Mouse (Mus musculus): ENCODE measurements around the gene Stard7. TPM values are rescaled to one million over a fixed set of nuclear protein-coding genes. Genes with fewer than 3 reads are reported as not detected.

The Stard7 gene
- polyA plus RNA-seq, 1 experiment from 2014 or later = 94.5 TPM

DNA sequence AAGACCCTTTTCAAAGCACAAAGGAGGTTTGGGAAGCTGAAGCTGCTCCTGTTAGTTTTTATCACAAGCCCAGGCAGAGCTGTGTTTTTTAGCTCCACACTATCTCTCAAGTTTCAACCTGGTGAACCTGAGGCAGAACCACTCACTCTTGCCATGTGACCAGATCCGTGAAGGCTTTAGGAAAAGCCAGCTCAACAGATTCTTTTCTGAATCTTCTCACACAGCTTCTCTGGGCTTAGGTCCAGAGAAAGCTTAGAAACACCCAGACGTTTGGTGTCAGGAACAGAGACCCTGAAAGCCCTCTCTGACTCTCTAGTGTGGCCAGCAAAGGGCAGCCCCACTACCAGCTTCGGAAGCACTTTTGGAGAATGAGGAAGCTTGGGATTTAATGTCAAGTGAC, 18.6 kb upstream of the Stard7 start:
- H3K9ac ChIP-seq (ENCODE audit: low read length) = no peak overlapping the region
- H3K27ac ChIP-seq (ENCODE audit: low read depth) = no peak overlapping the region
- H3K4me1 ChIP-seq (replicated peaks; ENCODE audit: control insufficient read depth, insufficient read depth, low read length) = peaks cover 15% of the 10 kb centered on the region
- no peak overlapping the region for H3K4me3 ChIP-seq (ENCODE audit: low read depth, low read length)
- 79% methylated on average over 3 of the region's 3 CpGs for WGBS
- H3K27me3 ChIP-seq (replicated peaks; ENCODE audit: control insufficient read depth, insufficient read depth, low read length) = no peaks in the 10 kb centered on the region
- H3K9me3 ChIP-seq (ENCODE audit: control insufficient read depth, low read length) = no peaks in the 10 kb centered on the region
- H3K4me2 ChIP-seq (ENCODE audit: low read length) = no peak overlapping the region
- ATAC-seq (replicated peaks; ENCODE audit: low FRiP score, low TSS enrichment, low read depth) = no peak
- DNase-seq (ENCODE audit: low spot score) = no peak
- peaks cover 17% of the 10 kb centered on the region for H3K36me3 ChIP-seq (ENCODE audit: control insufficient read depth, insufficient read depth, low read length)

GRCm38 (mm10) chr2:127251880-127252527, 18.0 kb upstream of the Stard7 start:
- WGBS = 64% methylated on average over 3 of the region's 3 CpGs

DNA sequence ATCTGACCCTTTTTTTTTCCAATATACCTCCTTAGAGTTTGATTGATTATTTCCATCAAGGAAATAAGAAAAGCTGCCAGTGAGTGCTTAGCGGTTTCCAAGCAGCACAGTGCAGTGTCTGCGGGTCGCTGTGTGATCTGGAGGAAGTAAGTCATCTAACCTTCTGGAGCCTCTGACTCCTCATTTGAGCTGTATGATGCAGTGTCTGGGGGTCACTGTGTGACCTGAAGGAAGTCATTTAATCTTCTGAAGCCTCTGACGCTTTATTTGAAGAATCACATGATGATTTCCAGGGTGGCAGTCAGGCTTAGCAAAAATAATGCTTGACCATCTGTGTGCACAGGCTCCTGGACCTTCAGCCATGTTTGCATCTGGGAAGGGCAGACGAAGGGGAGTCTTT, 17.2 kb upstream of the Stard7 start:
- no peak overlapping the region for H3K27ac ChIP-seq (ENCODE audit: low read depth)
- 67% methylated on average over 5 of the region's 5 CpGs for WGBS
- no peaks in the 10 kb centered on the region for H3K9me3 ChIP-seq (ENCODE audit: control insufficient read depth, low read length)
- H3K36me3 ChIP-seq (ENCODE audit: control insufficient read depth, insufficient read depth, low read length) = peaks cover 30% of the 10 kb centered on the region
- peaks cover 9% of the 10 kb centered on the region for H3K4me1 ChIP-seq (replicated peaks; ENCODE audit: control insufficient read depth, insufficient read depth, low read length)
- no peak overlapping the region for H3K9ac ChIP-seq (ENCODE audit: low read length)
- DNase-seq (ENCODE audit: low spot score) (no peak), ATAC-seq (replicated peaks; ENCODE audit: low FRiP score, low TSS enrichment, low read depth) (no peak)
- H3K4me2 ChIP-seq (ENCODE audit: low read length) = no peak overlapping the region
- no peak overlapping the region for H3K4me3 ChIP-seq (ENCODE audit: low read depth, low read length)
- no peaks in the 10 kb centered on the region for H3K27me3 ChIP-seq (replicated peaks; ENCODE audit: control insufficient read depth, insufficient read depth, low read length)

More at GRCm38 (mm10) chr2:127251880-127252527, 18.0 kb upstream of the Stard7 start:
- Histone ChIP-seq H3K9me3 (ENCODE audit: control insufficient read depth, low read length) (no peaks in the 10 kb centered on the region), H3K4me2 (ENCODE audit: low read length) (no peak overlapping the region), H3K4me1 (replicated peaks; ENCODE audit: control insufficient read depth, insufficient read depth, low read length) (peaks cover 10% of the 10 kb centered on the region), H3K27me3 (replicated peaks; ENCODE audit: control insufficient read depth, insufficient read depth, low read length) (no peaks in the 10 kb centered on the region), H3K36me3 (ENCODE audit: control insufficient read depth, insufficient read depth, low read length) (peaks cover 22% of the 10 kb centered on the region), H3K4me3 (ENCODE audit: low read depth, low read length) (no peak overlapping the region), H3K27ac (ENCODE audit: low read depth) (no peak overlapping the region), H3K9ac (ENCODE audit: low read length) (no peak overlapping the region)
- ATAC-seq (replicated peaks; ENCODE audit: low FRiP score, low TSS enrichment, low read depth) (no peak), DNase-seq (ENCODE audit: low spot score) (no peak)

DNA sequence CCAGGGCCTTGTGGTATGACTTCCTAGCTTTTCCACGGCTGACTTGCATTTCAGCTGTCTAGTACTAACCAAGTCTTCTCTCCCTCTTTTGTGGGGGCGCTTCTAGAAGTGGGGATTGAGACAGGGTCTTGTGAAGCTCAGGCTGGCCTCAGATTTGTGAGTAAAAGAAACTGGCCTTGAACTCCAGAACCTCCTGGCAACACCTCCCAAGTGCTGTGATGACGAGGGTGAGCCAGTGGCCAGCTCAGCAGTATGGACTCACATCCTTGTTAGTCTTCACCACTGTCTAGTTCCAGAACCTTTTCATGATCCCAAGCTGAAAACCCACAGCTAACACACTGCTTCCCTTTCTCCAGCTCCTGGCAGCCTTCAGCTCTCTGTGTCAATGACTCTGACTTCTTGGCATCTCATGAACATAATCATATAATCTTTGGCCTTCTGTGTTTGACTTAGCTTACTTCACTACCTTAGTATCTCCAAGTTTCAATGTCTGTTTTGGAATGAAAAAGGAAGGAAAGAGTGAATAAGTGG, 15.3 kb upstream of the Stard7 start:
- ATAC-seq (replicated peaks; ENCODE audit: low FRiP score, low TSS enrichment, low read depth) = no peak

DNA sequence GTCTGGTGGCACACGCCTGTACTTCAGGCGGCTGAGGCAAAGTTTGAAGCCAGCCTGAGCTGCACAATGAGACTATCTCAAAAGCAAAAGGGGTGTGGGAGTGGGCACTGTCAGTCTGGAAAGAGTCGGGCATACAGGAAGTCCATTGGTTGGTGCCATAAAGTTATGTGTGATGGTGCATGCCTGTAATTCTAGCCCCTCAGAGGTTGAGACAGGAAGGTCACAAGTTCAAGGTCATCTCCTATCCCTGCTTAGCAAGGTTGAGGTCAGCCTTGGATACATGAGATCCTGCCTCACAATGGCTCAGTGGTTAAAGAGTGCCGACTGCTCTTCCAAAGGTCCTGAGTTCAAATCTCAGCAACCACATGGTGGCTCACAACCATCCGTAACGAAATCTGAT, 14.7 kb upstream of the Stard7 start:
- no peak for ATAC-seq (replicated peaks; ENCODE audit: low FRiP score, low TSS enrichment, low read depth)
- 84% methylated on average over 6 of the region's 6 CpGs for WGBS
- H3K4me1 ChIP-seq (replicated peaks; ENCODE audit: control insufficient read depth, insufficient read depth, low read length) = no peaks in the 10 kb centered on the region
- no peaks in the 10 kb centered on the region for H3K9me3 ChIP-seq (ENCODE audit: control insufficient read depth, low read length)
- no peak overlapping the region for H3K9ac ChIP-seq (ENCODE audit: low read length)
- H3K4me3 ChIP-seq (ENCODE audit: low read depth, low read length) = no peak overlapping the region
- no peak overlapping the region for H3K27ac ChIP-seq (ENCODE audit: low read depth)
- peaks cover 50% of the 10 kb centered on the region for H3K36me3 ChIP-seq (ENCODE audit: control insufficient read depth, insufficient read depth, low read length)
- no peak overlapping the region for H3K4me2 ChIP-seq (ENCODE audit: low read length)
- no peak for DNase-seq (ENCODE audit: low spot score)
- H3K27me3 ChIP-seq (replicated peaks; ENCODE audit: control insufficient read depth, insufficient read depth, low read length) = no peaks in the 10 kb centered on the region

More for the DNA sequence above, 15.3 kb upstream of the Stard7 start:
- no peak overlapping the region for H3K9ac ChIP-seq (ENCODE audit: low read length)
- DNase-seq (ENCODE audit: low spot score) = no peak
- H3K4me1 ChIP-seq (replicated peaks; ENCODE audit: control insufficient read depth, insufficient read depth, low read length) = no peaks in the 10 kb centered on the region
- H3K4me3 ChIP-seq (ENCODE audit: low read depth, low read length) = no peak overlapping the region
- no peak overlapping the region for H3K4me2 ChIP-seq (ENCODE audit: low read length)
- no peaks in the 10 kb centered on the region for H3K9me3 ChIP-seq (ENCODE audit: control insufficient read depth, low read length)
- H3K27ac ChIP-seq (ENCODE audit: low read depth) = no peak overlapping the region
- WGBS = 91% methylated on average over 3 of the region's 3 CpGs
- peaks cover 49% of the 10 kb centered on the region for H3K36me3 ChIP-seq (ENCODE audit: control insufficient read depth, insufficient read depth, low read length)
- H3K27me3 ChIP-seq (replicated peaks; ENCODE audit: control insufficient read depth, insufficient read depth, low read length) = no peaks in the 10 kb centered on the region

GRCm38 (mm10) chr2:127259340-127259739, 10.7 kb upstream of the Stard7 start:
- ATAC-seq (replicated peaks; ENCODE audit: low FRiP score, low TSS enrichment, low read depth) (no peak), DNase-seq (ENCODE audit: low spot score) (no peak)
- Histone ChIP-seq H3K27me3 (replicated peaks; ENCODE audit: control insufficient read depth, insufficient read depth, low read length) (no peaks in the 10 kb centered on the region), H3K4me3 (ENCODE audit: low read depth, low read length) (no peak overlapping the region), H3K36me3 (ENCODE audit: control insufficient read depth, insufficient read depth, low read length) (peaks cover 43% of the 10 kb centered on the region), H3K27ac (ENCODE audit: low read depth) (no peak overlapping the region), H3K9me3 (ENCODE audit: control insufficient read depth, low read length) (no peaks in the 10 kb centered on the region), H3K9ac (ENCODE audit: low read length) (no peak overlapping the region), H3K4me1 (replicated peaks; ENCODE audit: control insufficient read depth, insufficient read depth, low read length) (no peaks in the 10 kb centered on the region), H3K4me2 (ENCODE audit: low read length) (no peak overlapping the region)
- 87% methylated on average over 5 of the region's 5 CpGs for WGBS

DNA sequence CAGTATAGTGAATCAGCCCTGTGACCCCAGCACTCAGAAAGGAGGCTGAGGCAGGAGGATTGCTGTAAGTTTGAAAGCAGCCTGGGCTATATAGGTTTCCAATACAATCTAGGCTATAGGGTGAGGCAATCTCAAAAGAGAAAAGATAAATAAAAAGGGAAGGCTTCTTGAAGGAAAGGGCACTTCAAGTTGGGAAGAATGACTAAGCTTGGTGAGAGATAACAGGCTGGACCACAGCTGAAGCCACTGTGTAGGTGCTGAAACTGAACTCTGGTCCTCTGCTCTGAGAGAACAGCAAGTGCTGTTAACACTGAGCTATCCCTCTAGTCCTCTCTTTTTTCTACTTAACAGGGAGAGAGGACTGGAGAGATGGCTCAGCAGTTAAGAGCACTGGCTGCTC, 7.5 kb upstream of the Stard7 start:
- DNase-seq (ENCODE audit: low spot score) (no peak), ATAC-seq (replicated peaks; ENCODE audit: low FRiP score, low TSS enrichment, low read depth) (no peak)
- no peak overlapping the region for H3K9ac ChIP-seq (ENCODE audit: low read length)
- H3K36me3 ChIP-seq (ENCODE audit: control insufficient read depth, insufficient read depth, low read length) = peaks cover 27% of the 10 kb centered on the region
- no peaks in the 10 kb centered on the region for H3K27me3 ChIP-seq (replicated peaks; ENCODE audit: control insufficient read depth, insufficient read depth, low read length)
- no peaks in the 10 kb centered on the region for H3K4me1 ChIP-seq (replicated peaks; ENCODE audit: control insufficient read depth, insufficient read depth, low read length)
- H3K4me3 ChIP-seq (ENCODE audit: low read depth, low read length) = no peak overlapping the region
- H3K4me2 ChIP-seq (ENCODE audit: low read length) = no peak overlapping the region
- no peak overlapping the region for H3K27ac ChIP-seq (ENCODE audit: low read depth)
- no peaks in the 10 kb centered on the region for H3K9me3 ChIP-seq (ENCODE audit: control insufficient read depth, low read length)

DNA sequence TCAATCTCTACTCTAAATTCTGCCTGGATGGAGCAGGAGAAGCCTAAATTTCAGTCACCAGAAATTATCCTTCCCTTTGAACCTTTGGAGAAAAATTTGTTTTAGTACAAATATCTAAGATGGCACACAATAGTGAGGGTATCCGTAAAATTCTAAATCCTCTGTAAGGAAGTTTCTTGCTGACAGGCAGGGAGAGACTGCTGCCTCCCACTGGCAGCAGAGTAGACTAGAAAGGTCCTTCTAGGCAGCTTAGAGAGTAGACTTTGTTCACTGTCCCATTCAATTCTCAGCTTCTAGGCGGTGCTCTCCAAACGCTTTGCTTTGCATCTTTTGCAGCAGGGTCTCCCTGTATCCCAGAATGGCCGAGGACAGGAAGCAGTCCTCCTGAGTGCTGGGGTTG, 2.2 kb upstream of the Stard7 start:
- Histone ChIP-seq H3K4me2 (ENCODE audit: low read length) (no peak overlapping the region), H3K9me3 (ENCODE audit: control insufficient read depth, low read length) (no peaks in the 10 kb centered on the region), H3K4me1 (replicated peaks; ENCODE audit: control insufficient read depth, insufficient read depth, low read length) (peaks cover 4% of the 10 kb centered on the region), H3K27me3 (replicated peaks; ENCODE audit: control insufficient read depth, insufficient read depth, low read length) (no peaks in the 10 kb centered on the region), H3K4me3 (ENCODE audit: low read depth, low read length) (no peak overlapping the region), H3K36me3 (ENCODE audit: control insufficient read depth, insufficient read depth, low read length) (peaks cover 3% of the 10 kb centered on the region; the same call in 1 of the 2 replicates), H3K9ac (ENCODE audit: low read length) (no peak overlapping the region), H3K27ac (ENCODE audit: low read depth) (no peak overlapping the region)
- ATAC-seq (replicated peaks; ENCODE audit: low FRiP score, low TSS enrichment, low read depth) (no peak), DNase-seq (ENCODE audit: low spot score) (no peak)
- WGBS = 49% methylated on average over 4 of the region's 4 CpGs
